Mouse (Mus musculus): ENCODE measurements around the gene Jph4. TPM values are rescaled to one million over a fixed set of nuclear protein-coding genes. Genes with fewer than 3 reads are reported as not detected.

Jph4 gene
- total RNA-seq (2014; fragmentation: Nextera tagmentation) (not detected in 2 replicates), total RNA-seq (2017) (not detected in 2 replicates)

GRCm38 (mm10) chr14:55116425-55117200, at the start of gene Jph4:
Jph4 (minus strand) TSS chr14:55116935.
- ATAC-seq (replicated peaks; ENCODE audit: poor library complexity, severe bottlenecking): no peak

GRCm38 (mm10) chr14:55164172-55164806, 47.6 kb upstream of the Jph4 start:
- ATAC-seq (replicated peaks; ENCODE audit: poor library complexity, severe bottlenecking): no peak

- no peak for ATAC-seq (replicated peaks; ENCODE audit: poor library complexity, severe bottlenecking)
These were observed 45.4 kb upstream of the Jph4 start for GRCm38 (mm10) chr14:55162168-55162567.

GRCm38 (mm10) chr14:55161098-55161634, 44.4 kb upstream of the Jph4 start:
- peak; percentile 96 for ATAC-seq (replicated peaks; ENCODE audit: poor library complexity, severe bottlenecking)

- ATAC-seq (replicated peaks; ENCODE audit: poor library complexity, severe bottlenecking): no peak
These were observed 43.7 kb upstream of the Jph4 start for GRCm38 (mm10) chr14:55160251-55161071.

DNA sequence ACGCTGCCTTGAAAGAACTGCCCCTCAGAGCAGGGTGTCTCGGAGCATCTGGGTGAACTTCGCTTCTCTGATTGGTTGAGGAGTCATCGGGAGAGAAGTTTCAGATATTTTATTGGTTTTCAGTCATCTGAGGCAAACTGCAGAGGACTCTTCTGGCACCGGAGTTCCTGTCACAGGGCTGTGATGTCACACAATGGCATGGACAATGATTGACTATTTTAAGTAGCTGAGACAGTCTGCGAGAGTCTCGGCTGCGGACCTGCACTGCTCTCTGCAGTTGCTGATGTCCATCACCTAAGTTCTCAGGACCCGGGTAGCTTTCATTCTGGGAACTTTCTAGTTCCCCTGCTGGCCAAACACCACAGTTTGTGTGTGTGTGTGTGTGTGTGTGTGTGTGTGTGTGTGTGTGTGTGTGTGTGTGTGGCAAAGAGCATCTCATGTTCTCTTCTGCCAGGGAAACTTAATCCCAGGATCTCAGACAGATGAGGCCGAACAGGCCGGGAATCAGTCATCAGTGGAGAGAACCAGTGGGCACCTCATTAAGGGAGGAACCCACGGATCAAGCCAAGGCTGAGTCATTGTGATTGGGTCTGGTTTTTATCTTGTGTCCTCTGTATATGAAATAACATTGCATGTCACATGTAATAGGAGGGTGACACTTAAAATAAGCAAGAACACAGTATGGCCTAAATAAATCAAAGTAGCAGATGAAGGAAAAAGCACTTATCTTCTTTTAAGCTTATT, 40.8 kb upstream of the Jph4 start:
- ATAC-seq (replicated peaks; ENCODE audit: poor library complexity, severe bottlenecking): no peak

GRCm38 (mm10) chr14:55152951-55153481, 36.3 kb upstream of the Jph4 start:
- ATAC-seq (replicated peaks; ENCODE audit: poor library complexity, severe bottlenecking): no peak

- ATAC-seq (replicated peaks; ENCODE audit: poor library complexity, severe bottlenecking): peak; percentile 53
These were observed 35.4 kb upstream of the Jph4 start for GRCm38 (mm10) chr14:55152174-55152573.

DNA sequence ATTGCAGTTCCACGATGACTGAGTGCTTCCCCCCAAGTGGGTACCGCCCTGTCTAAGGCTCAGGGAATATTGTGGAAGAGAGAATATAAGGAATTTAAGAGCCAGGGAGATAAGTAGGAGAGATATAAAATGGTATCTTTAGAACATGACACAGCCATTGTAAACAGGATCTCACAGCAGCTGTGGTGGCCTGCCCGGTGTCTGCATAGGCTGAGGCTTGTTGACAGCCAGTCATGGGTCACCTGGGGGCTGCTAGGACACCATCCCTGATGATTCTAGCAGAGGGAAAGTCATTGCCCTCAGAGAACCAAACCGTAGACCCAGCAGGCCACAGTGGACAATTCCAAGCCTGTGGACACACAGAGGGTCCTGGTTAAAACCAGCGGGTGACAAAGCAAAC, 34.2 kb upstream of the Jph4 start:
- no peak for ATAC-seq (replicated peaks; ENCODE audit: poor library complexity, severe bottlenecking)

DNA sequence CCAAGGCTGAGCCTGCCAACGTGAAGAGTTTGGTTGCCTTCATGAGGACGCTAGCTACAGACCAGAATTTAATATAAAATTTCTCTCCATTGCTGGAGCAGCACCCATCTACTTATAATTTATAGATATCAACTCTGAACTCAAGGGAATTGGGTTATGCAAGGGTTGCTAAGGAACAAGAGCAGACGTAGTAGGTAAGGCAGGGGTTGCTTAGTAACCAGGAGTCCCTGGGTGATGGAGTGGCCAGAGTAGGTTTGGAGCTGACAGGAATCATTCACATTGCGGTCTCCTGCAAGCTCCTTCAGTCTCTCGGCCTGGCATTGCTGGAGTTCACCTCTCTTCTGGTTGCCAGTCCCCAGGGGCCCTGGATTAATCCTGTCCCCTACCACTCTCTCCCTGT, 32.3 kb upstream of the Jph4 start:
- ATAC-seq (replicated peaks; ENCODE audit: poor library complexity, severe bottlenecking): no peak

DNA sequence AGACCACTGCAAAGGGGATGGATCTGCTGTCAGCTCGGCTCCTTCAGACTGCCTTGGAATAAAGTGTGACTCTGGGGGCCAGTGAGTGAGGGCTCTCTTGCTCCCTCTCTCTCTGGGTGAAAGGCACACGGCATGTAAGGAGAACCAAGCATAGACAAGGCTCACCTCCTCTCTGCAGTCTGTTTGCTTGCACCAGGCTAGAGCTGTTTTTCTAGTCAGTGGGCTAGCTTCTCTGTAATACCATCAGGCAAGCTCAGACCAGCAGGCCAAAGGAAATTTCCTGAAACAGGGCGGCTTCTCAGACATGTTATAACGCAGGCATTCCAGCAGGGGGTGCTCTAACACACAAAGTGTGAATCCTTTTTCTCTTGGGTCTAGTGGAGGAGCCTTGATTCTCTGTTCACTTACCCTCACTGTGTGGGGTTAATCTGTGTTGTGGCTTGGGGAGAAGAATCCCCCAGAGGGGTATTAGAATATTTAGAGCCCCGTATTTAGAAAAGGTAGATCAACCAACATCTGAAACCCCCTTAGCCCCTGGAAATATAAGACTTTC, 31.7 kb upstream of the Jph4 start:
- 0 out of 2 replicates have a peak, but pooled peaks have one; percentile 20 for ATAC-seq (replicated peaks; ENCODE audit: poor library complexity, severe bottlenecking)

GRCm38 (mm10) chr14:55146829-55147401, 30.2 kb upstream of the Jph4 start:
- ATAC-seq (replicated peaks; ENCODE audit: poor library complexity, severe bottlenecking): peak; percentile 90

- ATAC-seq (replicated peaks; ENCODE audit: poor library complexity, severe bottlenecking): no peak
These were observed 29.6 kb upstream of the Jph4 start for GRCm38 (mm10) chr14:55146324-55146723.

GRCm38 (mm10) chr14:55139313-55139712, 22.6 kb upstream of the Jph4 start:
- ATAC-seq (replicated peaks; ENCODE audit: poor library complexity, severe bottlenecking): peak; percentile 89

GRCm38 (mm10) chr14:55135676-55136075, 18.9 kb upstream of the Jph4 start:
- ATAC-seq (replicated peaks; ENCODE audit: poor library complexity, severe bottlenecking): no peak

DNA sequence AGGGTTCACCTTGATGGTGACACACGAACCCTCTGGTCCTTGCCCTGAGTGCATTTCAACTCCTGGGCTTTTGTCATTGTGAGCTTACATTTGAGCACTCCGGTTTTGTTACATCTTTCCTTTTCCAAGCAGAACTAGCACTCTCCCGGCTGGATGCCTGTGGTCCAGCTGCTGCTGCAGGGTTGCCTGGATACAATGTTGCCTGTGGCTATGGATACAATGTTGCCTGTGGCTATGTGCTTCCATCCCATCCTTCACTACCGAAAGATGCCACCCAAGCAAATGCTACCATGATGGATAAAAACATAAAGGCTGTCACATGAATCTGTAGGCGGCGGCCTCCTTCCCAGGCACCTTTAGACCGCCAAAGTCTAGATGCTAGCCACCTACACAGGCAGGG, 9.8 kb upstream of the Jph4 start:
- no peak for ATAC-seq (replicated peaks; ENCODE audit: poor library complexity, severe bottlenecking)

DNA sequence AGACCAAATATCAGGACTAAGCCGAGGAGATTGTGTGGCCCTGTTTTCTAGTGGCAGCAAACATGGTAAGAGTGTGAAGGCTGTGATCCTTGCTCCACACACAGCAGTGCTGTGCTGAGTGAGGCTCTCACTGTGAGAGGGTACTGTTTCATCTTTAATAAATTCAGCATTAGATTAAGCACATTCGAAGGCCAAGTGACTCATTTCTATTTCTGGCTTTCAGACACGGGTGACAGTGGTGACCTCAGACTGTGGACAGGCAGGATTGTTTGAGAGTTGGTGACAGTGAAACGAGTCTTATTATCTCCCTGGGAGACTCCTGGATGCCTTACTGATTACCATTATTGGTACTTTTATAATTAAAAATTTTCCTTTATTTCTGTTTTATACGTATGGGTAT, 9.0 kb upstream of the Jph4 start:
- ATAC-seq (replicated peaks; ENCODE audit: poor library complexity, severe bottlenecking): no peak

DNA sequence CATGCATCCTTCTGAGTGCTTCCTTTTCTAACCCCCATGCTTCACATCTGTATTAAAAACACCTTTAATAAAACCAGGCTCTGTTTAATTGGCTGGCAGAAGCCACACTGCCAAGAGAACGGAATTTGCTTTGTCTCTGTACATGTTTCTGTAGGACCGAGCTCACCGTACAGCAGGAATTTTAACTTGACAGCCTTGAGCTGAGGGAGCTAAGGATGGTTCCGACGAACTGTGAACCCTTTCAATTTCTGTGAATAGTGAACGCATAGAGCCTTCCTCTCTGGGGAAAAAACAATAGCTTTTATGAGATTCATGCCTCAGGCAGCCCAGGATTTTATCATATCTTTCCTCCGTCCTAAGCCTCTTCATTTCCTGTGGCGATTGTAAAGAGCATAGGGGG, 5.6 kb upstream of the Jph4 start:
- no peak for ATAC-seq (replicated peaks; ENCODE audit: poor library complexity, severe bottlenecking)

GRCm38 (mm10) chr14:55121947-55122346, 5.2 kb upstream of the Jph4 start:
- ATAC-seq (replicated peaks; ENCODE audit: poor library complexity, severe bottlenecking): peak; percentile 92
